Mouse (Mus musculus): ENCODE data around the gene Cad. TPM values are rescaled to one million over a fixed set of nuclear protein-coding genes. Genes with fewer than 3 reads are reported as not detected.
A peak's percentile ranks its signal among the peaks of the same experiment; 100 is the strongest.

Cad gene
- polyA plus RNA-seq, 1 experiment, result 64.9 TPM

DNA sequence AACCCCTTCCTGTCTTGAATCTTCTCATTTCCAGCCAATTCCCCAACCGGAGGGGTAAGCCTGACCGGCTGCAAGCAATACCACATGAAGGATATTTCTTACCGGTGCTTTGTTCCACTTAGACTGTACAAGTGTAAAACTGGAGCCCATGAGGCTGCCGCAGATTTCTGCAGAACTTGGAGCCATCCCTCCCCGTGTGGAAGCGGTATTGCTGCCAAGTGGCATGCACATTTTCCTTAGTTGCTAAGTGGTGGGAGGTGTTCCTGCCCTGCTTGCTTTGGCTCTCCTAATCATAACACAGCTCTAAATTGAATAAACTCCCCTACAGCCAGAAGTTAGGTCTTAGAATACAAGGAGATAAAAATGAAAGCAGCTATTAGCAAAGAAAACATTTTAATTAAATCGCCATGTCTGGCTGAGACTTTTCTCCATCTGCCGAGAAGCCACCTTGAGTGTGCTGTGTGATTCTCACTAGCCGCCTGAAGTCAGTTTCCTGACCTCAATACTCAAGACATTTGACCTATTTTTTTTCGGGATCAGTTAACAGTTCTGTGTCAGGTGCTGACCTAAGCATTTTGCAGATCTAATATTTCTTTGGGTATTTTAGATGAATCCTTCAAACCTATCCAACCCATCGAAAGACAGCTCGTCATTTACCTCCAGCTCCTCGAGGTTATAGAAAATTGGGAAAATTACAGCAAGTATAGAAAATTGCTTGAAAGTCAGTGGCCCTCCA, 25.6 kb downstream of the Cad start:
- TF ChIP-seq MYOD1 (IDR thresholded peaks at IDR 0.05; ENCODE audit: control insufficient read depth, insufficient read length, low read depth) (no peak), CTCF (IDR thresholded peaks at IDR 0.05; ENCODE audit: control insufficient read depth, insufficient read depth, insufficient read length) (no peak), MYOG (IDR thresholded peaks at IDR 0.05; ENCODE audit: control insufficient read depth, extremely low read depth, insufficient read length) (no peak), CEBPB (IDR thresholded peaks at IDR 0.05; ENCODE audit: low read depth) (no peak), MAX (IDR thresholded peaks at IDR 0.05) (no peak), USF1 (IDR thresholded peaks at IDR 0.05; ENCODE audit: low read depth) (no peak), FOSL1 (IDR thresholded peaks at IDR 0.05; ENCODE audit: insufficient read depth, low read length, poor library complexity, severe bottlenecking) (no peak)

DNA sequence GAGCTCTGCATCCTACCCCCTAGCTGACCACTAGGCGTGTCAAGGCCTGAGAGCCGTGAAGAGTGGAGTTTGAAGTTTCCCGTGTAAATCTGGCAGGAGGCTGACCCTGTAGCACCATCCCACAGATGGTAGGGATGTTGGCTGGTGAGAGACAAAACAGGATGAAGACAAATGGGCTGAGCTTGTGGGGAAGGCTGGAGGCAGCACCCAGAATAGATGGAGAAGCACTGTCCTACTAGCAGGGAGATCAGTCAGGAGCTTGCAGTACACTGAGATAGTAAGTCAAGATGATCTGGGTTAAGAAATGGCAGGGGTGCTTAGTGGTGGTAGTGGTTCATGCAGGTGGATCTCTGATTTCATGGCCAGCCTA, 26.2 kb downstream of the Cad start:
- Histone ChIP-seq H3K36me3 (ENCODE audit: control insufficient read depth, insufficient read depth) (peaks cover 31% of the 10 kb centered on the region), H3K79me3 (ENCODE audit: low read depth) (no peaks in the 10 kb centered on the region), H3K27me3 (ENCODE audit: control insufficient read depth, insufficient read depth, insufficient read length) (no peaks in the 10 kb centered on the region), H3K79me2 (ENCODE audit: control insufficient read depth, insufficient read depth) (no peaks in the 10 kb centered on the region), H3ac (ENCODE audit: control insufficient read depth, insufficient read length, low read depth) (no peak overlapping the region), H3K4me3 (ENCODE audit: insufficient read depth, poor library complexity, severe bottlenecking) (no peak overlapping the region)
- TF ChIP-seq CEBPB (IDR thresholded peaks at IDR 0.05; ENCODE audit: low read depth), result no peak
- no peak for TF ChIP-seq MAX (IDR thresholded peaks at IDR 0.05)
- TF ChIP-seq MYOD1 (IDR thresholded peaks at IDR 0.05; ENCODE audit: control insufficient read depth, insufficient read length, low read depth), result no peak
- TF ChIP-seq USF1 (IDR thresholded peaks at IDR 0.05; ENCODE audit: low read depth), result no peak
- TF ChIP-seq FOSL1 (IDR thresholded peaks at IDR 0.05; ENCODE audit: insufficient read depth, low read length, poor library complexity, severe bottlenecking), result no peak
- no peak for TF ChIP-seq MYOG (IDR thresholded peaks at IDR 0.05; ENCODE audit: control insufficient read depth, extremely low read depth, insufficient read length)
- no peak for TF ChIP-seq CTCF (IDR thresholded peaks at IDR 0.05; ENCODE audit: control insufficient read depth, insufficient read depth, insufficient read length)

More for the DNA sequence above, 25.6 kb downstream of the Cad start:
- no peaks in the 10 kb centered on the region for H3K27me3 ChIP-seq (ENCODE audit: control insufficient read depth, insufficient read depth, insufficient read length)
- H3K79me3 ChIP-seq (ENCODE audit: low read depth), result no peaks in the 10 kb centered on the region
- H3K79me2 ChIP-seq (ENCODE audit: control insufficient read depth, insufficient read depth), result no peaks in the 10 kb centered on the region
- no peak overlapping the region for H3ac ChIP-seq (ENCODE audit: control insufficient read depth, insufficient read length, low read depth)
- peaks cover 37% of the 10 kb centered on the region for H3K36me3 ChIP-seq (ENCODE audit: control insufficient read depth, insufficient read depth)
- H3K4me3 ChIP-seq (ENCODE audit: insufficient read depth, poor library complexity, severe bottlenecking), result no peak overlapping the region

DNA sequence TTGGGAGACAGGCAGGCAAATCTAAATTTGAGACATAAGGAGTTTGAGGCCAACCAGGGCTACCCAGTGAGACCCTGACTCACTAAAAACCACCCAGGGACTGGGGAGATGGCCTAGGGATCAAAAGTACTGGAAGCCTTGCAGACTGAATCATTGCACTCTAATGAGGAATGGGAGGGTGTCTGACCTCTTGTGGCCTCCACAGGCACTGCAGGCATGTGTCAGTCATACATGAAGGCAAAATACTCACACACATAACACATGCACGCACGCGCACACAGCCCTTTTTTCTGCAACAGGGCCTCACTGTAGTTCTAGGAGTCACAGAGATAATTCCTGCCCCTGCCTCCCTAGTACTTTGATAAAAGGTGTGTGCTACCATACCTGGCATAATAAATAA, 26.8 kb downstream of the Cad start:
- no peaks in the 10 kb centered on the region for H3K27me3 ChIP-seq (ENCODE audit: control insufficient read depth, insufficient read depth, insufficient read length)
- H3ac ChIP-seq (ENCODE audit: control insufficient read depth, insufficient read length, low read depth), result no peak overlapping the region
- H3K4me3 ChIP-seq (ENCODE audit: insufficient read depth, poor library complexity, severe bottlenecking), result no peak overlapping the region
- H3K79me2 ChIP-seq (ENCODE audit: control insufficient read depth, insufficient read depth), result no peaks in the 10 kb centered on the region
- TF ChIP-seq CTCF (IDR thresholded peaks at IDR 0.05; ENCODE audit: control insufficient read depth, insufficient read depth, insufficient read length), result peak; percentile 33
- no peak for TF ChIP-seq MYOD1 (IDR thresholded peaks at IDR 0.05; ENCODE audit: control insufficient read depth, insufficient read length, low read depth)
- H3K79me3 ChIP-seq (ENCODE audit: low read depth), result no peaks in the 10 kb centered on the region
- H3K36me3 ChIP-seq (ENCODE audit: control insufficient read depth, insufficient read depth), result peaks cover 27% of the 10 kb centered on the region

DNA sequence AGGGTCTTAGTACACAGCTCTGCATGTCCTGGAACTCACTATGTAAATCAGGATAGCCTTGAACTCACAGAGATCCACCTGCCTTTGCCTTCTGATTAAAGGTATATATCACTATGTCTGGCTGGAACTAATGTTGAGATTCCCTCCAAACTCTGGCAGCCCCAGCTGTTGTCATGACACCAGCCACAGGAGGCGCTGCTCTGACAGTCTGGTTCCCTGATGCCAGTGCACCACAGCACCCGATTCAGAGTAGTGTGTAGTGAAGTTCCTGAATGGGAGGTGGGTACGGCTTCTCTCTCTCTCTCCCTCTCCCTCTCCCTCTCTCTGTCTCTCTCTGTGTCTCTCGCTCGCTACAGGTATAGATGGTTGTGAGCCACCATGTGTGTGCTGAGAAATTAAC, 27.8 kb downstream of the Cad start:
- Histone ChIP-seq H3K79me2 (ENCODE audit: control insufficient read depth, insufficient read depth) (no peaks in the 10 kb centered on the region), H3K79me3 (ENCODE audit: low read depth) (no peaks in the 10 kb centered on the region), H3K27me3 (ENCODE audit: control insufficient read depth, insufficient read depth, insufficient read length) (no peaks in the 10 kb centered on the region), H3K4me3 (ENCODE audit: insufficient read depth, poor library complexity, severe bottlenecking) (no peak overlapping the region), H3K36me3 (ENCODE audit: control insufficient read depth, insufficient read depth) (peaks cover 18% of the 10 kb centered on the region), H3ac (ENCODE audit: control insufficient read depth, insufficient read length, low read depth) (no peak overlapping the region)
- TF ChIP-seq MYOD1 (IDR thresholded peaks at IDR 0.05; ENCODE audit: control insufficient read depth, insufficient read length, low read depth), result no peak
- TF ChIP-seq CTCF (IDR thresholded peaks at IDR 0.05; ENCODE audit: control insufficient read depth, insufficient read depth, insufficient read length), result peak; percentile 7
- no peak for TF ChIP-seq USF1 (IDR thresholded peaks at IDR 0.05; ENCODE audit: low read depth)
- no peak for TF ChIP-seq MAX (IDR thresholded peaks at IDR 0.05)

DNA sequence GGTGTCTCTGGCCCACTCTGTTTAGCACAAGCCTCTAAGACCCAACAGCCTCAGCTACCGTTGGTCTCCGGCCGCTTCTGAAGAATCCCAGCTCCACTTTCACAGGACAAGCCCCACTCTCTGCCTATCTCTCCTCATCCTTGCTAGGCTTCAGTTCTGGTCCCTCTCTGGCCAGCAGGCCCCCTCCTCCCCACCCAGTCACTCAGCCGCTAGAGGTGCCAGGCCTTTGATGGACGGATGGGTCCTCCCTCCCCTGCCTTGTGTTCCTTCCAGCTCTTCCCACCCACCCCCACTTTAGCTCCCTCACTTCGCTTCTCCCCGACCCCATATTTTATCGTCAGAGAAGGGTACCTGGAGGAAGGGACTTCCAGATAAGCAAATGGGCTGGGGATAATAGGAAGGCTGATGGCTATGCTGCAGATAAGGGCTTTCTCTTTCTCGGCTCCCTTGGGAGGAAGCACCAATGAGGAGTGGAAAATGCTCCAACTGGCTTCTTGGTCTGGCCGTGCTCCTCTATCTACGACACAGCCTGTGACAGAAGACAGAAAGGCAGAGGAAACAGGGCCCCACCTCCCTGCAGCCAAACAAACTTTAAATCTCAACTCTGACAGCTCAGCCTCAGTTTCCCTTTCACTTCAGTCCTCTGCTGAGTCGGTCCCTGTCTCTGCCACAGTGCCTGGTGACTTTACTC, 28.5 kb downstream of the Cad start:
- no peaks in the 10 kb centered on the region for H3K79me2 ChIP-seq (ENCODE audit: control insufficient read depth, insufficient read depth)
- H3K79me3 ChIP-seq (ENCODE audit: low read depth), result no peaks in the 10 kb centered on the region
- no peak overlapping the region for H3K4me3 ChIP-seq (ENCODE audit: insufficient read depth, poor library complexity, severe bottlenecking)
- peaks cover 12% of the 10 kb centered on the region for H3K36me3 ChIP-seq (ENCODE audit: control insufficient read depth, insufficient read depth)
- TF ChIP-seq USF1 (IDR thresholded peaks at IDR 0.05; ENCODE audit: low read depth), result no peak
- TF ChIP-seq CTCF (IDR thresholded peaks at IDR 0.05; ENCODE audit: control insufficient read depth, insufficient read depth, insufficient read length), result no peak
- H3K27me3 ChIP-seq (ENCODE audit: control insufficient read depth, insufficient read depth, insufficient read length), result no peaks in the 10 kb centered on the region
- H3ac ChIP-seq (ENCODE audit: control insufficient read depth, insufficient read length, low read depth), result no peak overlapping the region

DNA sequence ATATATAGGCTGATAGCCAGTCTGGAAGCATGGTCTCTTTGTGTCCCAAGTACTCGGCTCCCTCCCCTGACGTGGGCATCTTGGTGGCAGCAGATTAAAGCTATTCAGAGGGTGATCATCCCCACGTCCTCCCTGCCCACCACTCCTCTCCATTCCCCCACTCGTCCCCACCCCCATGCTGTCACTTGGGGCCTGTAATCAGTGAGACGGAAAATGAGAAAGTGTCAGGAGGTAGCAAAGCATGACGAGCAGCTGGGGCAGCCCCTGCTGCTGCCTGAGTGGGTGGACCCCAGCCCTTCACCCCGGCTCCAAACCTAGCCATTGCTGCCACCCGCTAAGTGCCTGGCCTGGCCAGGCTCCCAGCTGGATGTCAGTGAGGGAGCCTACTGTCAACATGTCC, 29.4 kb downstream of the Cad start:
- Histone ChIP-seq H3K79me3 (ENCODE audit: low read depth) (no peaks in the 10 kb centered on the region), H3K79me2 (ENCODE audit: control insufficient read depth, insufficient read depth) (no peaks in the 10 kb centered on the region), H3K36me3 (ENCODE audit: control insufficient read depth, insufficient read depth) (peaks cover 4% of the 10 kb centered on the region), H3K27me3 (ENCODE audit: control insufficient read depth, insufficient read depth, insufficient read length) (no peaks in the 10 kb centered on the region), H3K4me3 (ENCODE audit: insufficient read depth, poor library complexity, severe bottlenecking) (no peak overlapping the region), H3ac (ENCODE audit: control insufficient read depth, insufficient read length, low read depth) (no peak overlapping the region)
- TF ChIP-seq MYOG (IDR thresholded peaks at IDR 0.05; ENCODE audit: control insufficient read depth, extremely low read depth, insufficient read length) (no peak), USF1 (IDR thresholded peaks at IDR 0.05; ENCODE audit: low read depth) (no peak), CTCF (IDR thresholded peaks at IDR 0.05; ENCODE audit: control insufficient read depth, insufficient read depth, insufficient read length) (no peak), CEBPB (IDR thresholded peaks at IDR 0.05; ENCODE audit: low read depth) (no peak), MYOD1 (IDR thresholded peaks at IDR 0.05; ENCODE audit: control insufficient read depth, insufficient read length, low read depth) (no peak), MAX (IDR thresholded peaks at IDR 0.05) (no peak), FOSL1 (IDR thresholded peaks at IDR 0.05; ENCODE audit: insufficient read depth, low read length, poor library complexity, severe bottlenecking) (no peak)

Measured in C2C12 (cell line).